Mouse (Mus musculus) CH12.LX (cell line): ENCODE data around the gene Celsr2. TPM values are rescaled to one million over a fixed set of nuclear protein-coding genes. Genes with fewer than 3 reads are reported as not detected.
A peak's percentile ranks its signal among the peaks of the same experiment; 100 is the strongest.

Source experiments
- DNase-seq: peaks from one replicate; pipeline ENCODE4 v3.0.0-alpha.2; 2013; ENCODE audit errors: extremely low read depth
- H3K27ac ChIP-seq: 2 replicates; pipeline ENCODE4 v1.5.1; 2012; ENCODE audit warnings: low read depth, mild to moderate bottlenecking, control low read depth, moderate library complexity; ENCODE audit not compliant: insufficient read depth
- H3K27me3 ChIP-seq: replicated peaks from 2 replicates; pipeline ENCODE3; 2012; ENCODE audit warnings: inconsistent platforms
- H3K36me3 ChIP-seq, 2 experiments: replicated peaks in 1 of 2; 2 replicates each; pipeline versions ENCODE3 to v1.6.1; 2012; ENCODE audit warnings: inconsistent platforms in 1 of 2, low read length in 1 of 2, mild to moderate bottlenecking in 1 of 2, mixed read lengths in 1 of 2, moderate library complexity in 1 of 2; ENCODE audit not compliant: control insufficient read depth in 1 of 2, insufficient read depth in 1 of 2
- H3K4me1 ChIP-seq, 2 experiments: 2 replicates each; pipeline ENCODE4 v1.6.1; 2012; ENCODE audit warnings: inconsistent platforms in 1 of 2, moderate library complexity in 1 of 2; ENCODE audit not compliant: insufficient read depth in 2 of 2, control insufficient read depth in 1 of 2
- H3K4me2 ChIP-seq: 2 replicates; pipeline ENCODE4 v1.6.1; 2012; ENCODE audit warnings: low read depth, mild to moderate bottlenecking, control low read depth; ENCODE audit not compliant: poor library complexity, insufficient read depth, severe bottlenecking
- H3K4me3 ChIP-seq, 3 experiments: fragments of 150-350 bp in 1 of 3; sonication (generic) in 1 of 3; replicated peaks in 1 of 3; 2 replicates each; pipeline versions ENCODE3 to v1.5.1; 2011 to 2012; ENCODE audit warnings: low read depth in 2 of 3, low read length in 2 of 3, mild to moderate bottlenecking in 2 of 3, moderate library complexity in 2 of 3, control low read depth in 1 of 3, improper control_type of control experiment in 1 of 3, inconsistent platforms in 1 of 3, mixed read lengths in 1 of 3; ENCODE audit not compliant: poor library complexity in 1 of 3
- H3K79me2 ChIP-seq: replicated peaks from 2 replicates; pipeline ENCODE4 v1.6.1; 2012; ENCODE audit warnings: mild to moderate bottlenecking, moderate library complexity; ENCODE audit not compliant: control insufficient read depth, poor library complexity, insufficient read depth, severe bottlenecking; ENCODE audit errors: extremely low read depth
- H3K9ac ChIP-seq: 2 replicates; pipeline ENCODE4 v1.6.1; 2012; ENCODE audit warnings: low read depth, mild to moderate bottlenecking, control low read depth, moderate library complexity; ENCODE audit not compliant: insufficient read depth
- H3K9me3 ChIP-seq: replicated peaks from 2 replicates; pipeline ENCODE3; 2012; ENCODE audit warnings: low read length, inconsistent platforms, mixed read lengths
- BHLHE40 ChIP-seq: IDR thresholded peaks from 2 replicates; pipeline ENCODE4 v1.6.1; 2011; ENCODE audit warnings: mild to moderate bottlenecking, low read depth, low read length, improper control_type of control experiment
- CHD1 ChIP-seq: IDR thresholded peaks from 2 replicates; pipeline ENCODE4 v1.6.1; 2012; ENCODE audit warnings: low read depth, low read length, improper control_type of control experiment, inconsistent platforms
- CHD2 ChIP-seq: IDR thresholded peaks from 2 replicates; pipeline ENCODE4 v1.6.1; 2011; ENCODE audit warnings: low read length, improper control_type of control experiment
- CTCF ChIP-seq, 2 experiments: IDR thresholded peaks in 1 of 2; conservative IDR thresholded peaks in 1 of 2; 2 replicates each; pipeline ENCODE4 v1.5.1; 2011 to 2012; ENCODE audit warnings: low read depth in 2 of 2, low read length in 2 of 2, improper control_type of control experiment in 1 of 2, inconsistent platforms in 1 of 2, mild to moderate bottlenecking in 1 of 2, moderate library complexity in 1 of 2
- ELF1 ChIP-seq: IDR thresholded peaks from 2 replicates; pipeline ENCODE4 v1.6.1; 2014; ENCODE audit warnings: low read depth, mild to moderate bottlenecking, inconsistent platforms, low read length, improper control_type of control experiment
- EP300 ChIP-seq: IDR thresholded peaks from 2 replicates; pipeline ENCODE4 v1.6.1; 2011; ENCODE audit warnings: low read length, improper control_type of control experiment
- ETS1 ChIP-seq: conservative IDR thresholded peaks from 2 replicates; pipeline ENCODE4 v1.6.1; 2012; ENCODE audit warnings: low read depth, mild to moderate bottlenecking, inconsistent platforms, low read length, improper control_type of control experiment, moderate library complexity
- GABPA ChIP-seq: IDR thresholded peaks from 2 replicates; pipeline ENCODE4 v1.6.1; 2012; ENCODE audit warnings: low read depth, low read length, improper control_type of control experiment, inconsistent platforms; ENCODE audit not compliant: insufficient replicate concordance
- HCFC1 ChIP-seq: IDR thresholded peaks from 2 replicates; pipeline ENCODE4 v1.6.1; 2012; ENCODE audit warnings: low read depth, mild to moderate bottlenecking, inconsistent platforms, low read length, improper control_type of control experiment
- IRF4 ChIP-seq: IDR thresholded peaks from 2 replicates; pipeline ENCODE4 v1.6.1; 2014; ENCODE audit warnings: low read depth, mild to moderate bottlenecking, inconsistent platforms, low read length, improper control_type of control experiment
- KAT2A ChIP-seq: IDR thresholded peaks from 2 replicates; pipeline ENCODE4 v1.6.1; 2012; ENCODE audit warnings: low read length, improper control_type of control experiment, inconsistent platforms; ENCODE audit not compliant: insufficient replicate concordance
- MAFK ChIP-seq: IDR thresholded peaks from 2 replicates; pipeline ENCODE4 v1.6.1; 2011; ENCODE audit warnings: low read length, improper control_type of control experiment; ENCODE audit not compliant: insufficient replicate concordance
- MAX ChIP-seq: IDR thresholded peaks from 2 replicates; pipeline ENCODE4 v1.6.1; 2011; ENCODE audit warnings: low read length, improper control_type of control experiment
- MAZ ChIP-seq: IDR thresholded peaks from 2 replicates; pipeline ENCODE4 v1.6.1; 2012; ENCODE audit warnings: low read depth, mild to moderate bottlenecking, inconsistent platforms, low read length, improper control_type of control experiment, moderate library complexity
- MEF2A ChIP-seq: IDR thresholded peaks from 2 replicates; pipeline ENCODE4 v1.6.1; 2014; ENCODE audit warnings: low read depth, mild to moderate bottlenecking, inconsistent platforms, low read length, improper control_type of control experiment, borderline replicate concordance
- MXI1 ChIP-seq: IDR thresholded peaks from 2 replicates; pipeline ENCODE4 v1.6.1; 2011; ENCODE audit warnings: mild to moderate bottlenecking, low read depth, low read length, improper control_type of control experiment
- MYC ChIP-seq: IDR thresholded peaks from 2 replicates; pipeline ENCODE4 v1.6.1; 2011; ENCODE audit warnings: low read depth, mild to moderate bottlenecking, improper control_type of control experiment, low read length
- POLR2A ChIP-seq: IDR thresholded peaks from 2 replicates; pipeline ENCODE4 v1.6.1; 2011; ENCODE audit warnings: low read depth, mild to moderate bottlenecking, improper control_type of control experiment, low read length
- RCOR1 ChIP-seq: conservative IDR thresholded peaks from 2 replicates; pipeline ENCODE4 v1.6.1; 2012; ENCODE audit warnings: low read depth, mild to moderate bottlenecking, inconsistent platforms, low read length, improper control_type of control experiment
- SIN3A ChIP-seq: IDR thresholded peaks from 2 replicates; pipeline ENCODE4 v1.6.1; 2012; ENCODE audit warnings: low read length, improper control_type of control experiment, inconsistent platforms
- TBP ChIP-seq: conservative IDR thresholded peaks from 2 replicates; pipeline ENCODE4 v1.6.1; 2011; ENCODE audit warnings: low read depth, low read length, improper control_type of control experiment
- TCF12 ChIP-seq: IDR thresholded peaks from 2 replicates; pipeline ENCODE4 v1.6.1; 2014; ENCODE audit warnings: low read depth, mild to moderate bottlenecking, inconsistent platforms, low read length, improper control_type of control experiment
- UBTF ChIP-seq: IDR thresholded peaks from 2 replicates; pipeline ENCODE4 v1.6.1; 2012; ENCODE audit warnings: low read depth, mild to moderate bottlenecking, inconsistent platforms, low read length, improper control_type of control experiment, moderate library complexity
- USF1 ChIP-seq: IDR thresholded peaks from 2 replicates; pipeline ENCODE4 v1.6.1; 2014; ENCODE audit warnings: low read depth, mild to moderate bottlenecking, inconsistent platforms, low read length, improper control_type of control experiment
- USF2 ChIP-seq: conservative IDR thresholded peaks from 2 replicates; pipeline ENCODE4 v1.6.1; 2011; ENCODE audit warnings: low read depth, low read length, improper control_type of control experiment
- ZC3H11A ChIP-seq: IDR thresholded peaks from 2 replicates; pipeline ENCODE4 v1.6.1; 2012; ENCODE audit warnings: low read depth, mild to moderate bottlenecking, inconsistent platforms, low read length, improper control_type of control experiment
- ZNF384 ChIP-seq: IDR thresholded peaks from 2 replicates; pipeline ENCODE4 v1.6.1; 2012; ENCODE audit warnings: low read depth, low read length, improper control_type of control experiment, inconsistent platforms
- dilution Hi-C: fragments of 300-500 bp; cut with MboI; formaldehyde crosslinking; loops from 2 replicates; pipeline ENCODE4 v1.14.3; 2020; ENCODE audit warnings: low sequenced_read_pairs; ENCODE audit not compliant: extremely low pct_unique_long_range_greater_than_20kb, extremely low pct_ligation_motif_present
- in situ Hi-C: fragments of 300-500 bp; cut with MboI; formaldehyde crosslinking; loops from 3 replicates; pipeline ENCODE4 v1.14.3; 2019; ENCODE audit warnings: low sequenced_read_pairs, low pct_ligation_motif_present, low pct_unique_long_range_greater_than_20kb, mixed read lengths
- polyA plus RNA-seq: library from polyadenylated mRNA; unstranded; fragments of >175 nt; gene quantifications from 2 replicates; pipeline ENCODE4 v1.2.1, GENCODE M21; 2012; ENCODE audit warnings: low read depth; ENCODE audit not compliant: insufficient read length
- total RNA-seq, 2 experiments: library from RNA; depleted of rRNA; stranded (reverse); fragments of 300-350 nt in 1 of 2; fragments of >200 nt in 1 of 2; gene quantifications; 2 replicates each; pipeline ENCODE4 v1.2.3; 2012 to 2014

Celsr2 gene
- total and polyA plus RNA-seq, 3 experiments = not detected

DNA sequence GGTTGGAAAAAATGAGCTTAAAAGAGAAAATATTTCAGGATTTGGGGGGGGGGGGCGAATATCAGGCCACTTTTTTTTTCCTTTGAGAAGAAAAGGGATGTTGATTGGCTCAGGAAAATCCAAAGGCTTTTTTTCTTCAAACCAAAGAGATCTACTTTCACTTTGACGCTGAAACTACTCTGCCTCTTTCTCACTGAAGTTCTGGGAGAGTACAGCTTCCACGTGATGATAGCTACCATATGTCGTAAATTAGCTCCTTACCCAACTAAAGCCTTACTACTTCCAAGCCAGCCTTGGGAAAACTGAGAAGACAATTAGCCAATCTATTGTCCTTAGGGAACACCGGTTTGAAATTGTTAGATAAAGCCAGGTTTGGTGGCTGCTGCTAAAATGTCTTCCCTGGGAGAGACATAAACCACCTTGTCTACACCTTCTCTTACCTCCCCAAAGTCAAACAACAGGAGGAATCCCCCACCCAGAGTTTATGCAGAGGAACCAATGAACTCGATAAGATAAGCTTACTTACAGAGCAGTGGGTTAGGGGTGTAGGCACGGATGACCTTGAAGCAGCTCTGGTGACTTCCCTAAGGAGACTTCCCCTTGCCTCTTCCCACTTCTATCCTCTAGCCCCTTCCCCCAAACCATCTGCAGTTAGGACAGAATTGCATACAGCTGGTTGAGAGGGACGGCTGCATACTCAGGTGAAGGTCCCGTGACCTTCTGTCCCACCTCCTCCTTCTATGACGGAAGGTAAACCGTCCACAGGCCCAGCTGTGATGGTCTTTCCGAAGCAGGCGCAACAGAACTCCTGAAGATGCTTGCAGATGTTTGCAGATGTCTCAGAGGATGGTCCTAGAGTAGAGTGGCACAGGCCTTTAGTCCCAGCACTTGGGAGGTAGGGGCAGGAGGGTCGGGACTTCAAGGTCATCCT lies 33.1 kb downstream of the Celsr2 start:
- H3K9me3 ChIP-seq = no peaks in the 10 kb centered on the region
- H3K27me3 ChIP-seq = no peaks in the 10 kb centered on the region
- peaks cover 10 to 35% of the 10 kb centered on the region in 2 experiments for H3K4me1 ChIP-seq
- DNase-seq = peak; percentile 46
- peak overlapping the region; percentile 62 for H3K4me2 ChIP-seq
- peak overlapping the region; percentile 37 for H3K27ac ChIP-seq
- in situ Hi-C loops (loop anchor here (10.0 kb wide), 1 partner anchor 217 kb away; no protein-coding TSS in a partner anchor), dilution Hi-C loops (no loop called here)
- peak overlapping the region; percentile 49 for H3K9ac ChIP-seq
- H3K79me2 ChIP-seq = peaks cover 8% of the 10 kb centered on the region; the same call in 1 of the 2 replicates
- peak overlapping the region; percentile 40 to 78 (median 71) for H3K4me3 ChIP-seq
- TF ChIP-seq ETS1 = peak; percentile 53
- TF ChIP-seq EP300 = peak; percentile 52
- TF ChIP-seq KAT2A = no peak
- TF ChIP-seq CHD2 = 0 out of 2 replicates have a peak, but pooled peaks have one; percentile 6
- TF ChIP-seq POLR2A = no peak; the same call in 1 of the 2 replicates
- no peak for TF ChIP-seq HCFC1
- TF ChIP-seq ELF1 = no peak
- TF ChIP-seq MYC = peak; percentile 94
- peak; percentile 81 for TF ChIP-seq IRF4
- TF ChIP-seq TCF12 = 0 out of 2 replicates have a peak, but pooled peaks have one; percentile 14
- 0 out of 2 replicates have a peak, but pooled peaks have one; percentile 44 for TF ChIP-seq RCOR1
- TF ChIP-seq CHD1 = peak; percentile 57; the same call in 1 of the 2 replicates
- TF ChIP-seq USF1 = no peak; the same call in 1 of the 2 replicates
- no peak for TF ChIP-seq MAFK
- peak; percentile 81; the same call in 1 of the 2 replicates for TF ChIP-seq MAX
- TF ChIP-seq SIN3A = peak; percentile 73; the same call in 1 of the 2 replicates
- no peak for TF ChIP-seq UBTF
- TF ChIP-seq GABPA = no peak
- TF ChIP-seq TBP = 0 out of 2 replicates have a peak, but pooled peaks have one; percentile 8
- 0 out of 2 replicates have a peak, but pooled peaks have one; percentile 38 for TF ChIP-seq MAZ
- TF ChIP-seq MXI1 = peak; percentile 80
- peak; percentile 88 for TF ChIP-seq BHLHE40
- peak; percentile 82 for TF ChIP-seq ZNF384
- 0 out of 2 replicates have a peak, but pooled peaks have one; percentile 30 for TF ChIP-seq MEF2A
- no peak; the same call in 1 of the 2 replicates for TF ChIP-seq USF2
- TF ChIP-seq CTCF (conservative IDR thresholded peaks at IDR 0.05 in 1 of 2, IDR thresholded peaks at IDR 0.05 in 1 of 2; ENCODE audit: low read depth in 2 of 2, low read length in 2 of 2) = no peak
- TF ChIP-seq ZC3H11A = no peak
- H3K36me3 ChIP-seq = peaks cover 16 to 52% of the 10 kb centered on the region in 2 experiments
